Mouse (Mus musculus): Measurements from ENCODE around the gene B4galnt2.

- TF ChIP-seq POLR2A (IDR thresholded peaks at IDR 0.05; ENCODE audit: low read depth, low read length) (no peak), CTCF (IDR thresholded peaks at IDR 0.05; ENCODE audit: borderline replicate concordance, insufficient read depth, low read length) (peak; percentile 37; the same call in 1 of the 2 replicates)
Measured at GRCm38 (mm10) chr11:95827464-95828085, 87.1 kb downstream of the B4galnt2 start.

Data from embryonic fibroblast, embryonic 13.5 days (primary cell).